In genomic region chr13:55727120-55727838, GRCm38 (mm10) we compare ENCODE assay signal across 8 mouse cellular contexts. TPM values are rescaled to one million over a fixed set of nuclear protein-coding genes. Genes with fewer than 3 reads are reported as not detected.
A peak's percentile ranks its signal among the peaks of the same experiment; 100 is the strongest.
DNase-seq lines count a peak whose midpoint lies in the region; ATAC-seq and TF ChIP-seq lines count a peak whose summit lies in the region.

TSS of gene Pcbd2 (plus strand) at chr13:55727368.

- peak within 1 kb of the TSS; percentile 66 for H3K9ac ChIP-seq in neural tube, embryonic 15.5 days (replicated peaks)

- peaks cover 24% of the 10 kb centered on the region for H3K36me3 ChIP-seq in neural tube, embryonic 15.5 days

- H3K4me1 ChIP-seq in lung, adult 2 months (ENCODE audit: control insufficient read depth, insufficient read depth, low read length): no peaks in the 10 kb centered on the region
- H3K4me1 ChIP-seq in neural tube, embryonic 15.5 days: no peaks in the 10 kb centered on the region

- peak; percentile 47; the same call in 1 of the 2 replicates for TF ChIP-seq POLR2A in lung, adult 2 months (IDR thresholded peaks at IDR 0.05; ENCODE audit: borderline replicate concordance, extremely low read depth, low read depth, low read length)

- ATAC-seq in neural tube, embryonic 15.5 days (ENCODE audit: low FRiP score): peak; percentile 90

- DNase-seq in MEL-GATA-1-ER (ENCODE audit: extremely low read depth, low read depth): peak; percentile 50
- DNase-seq in cerebellum, adult 8-10 months: peak; percentile 79
- peak; percentile 70 for DNase-seq in forelimb bud, embryonic 11.5 days (ENCODE audit: low read depth, low spot score)
- DNase-seq in heart, postnatal 4 days: peak; percentile 89
- DNase-seq in layer of hippocampus, adult 2 months (ENCODE audit: low spot score in 2 of 2): peak; percentile 75 to 78
- peak; percentile 83 for DNase-seq in lung, adult 2 months
- DNase-seq in testis, postnatal 14 days (ENCODE audit: low spot score): peak; percentile 87

- H3K4me3 ChIP-seq in layer of hippocampus, adult 2 months: peak within 1 kb of the TSS; percentile 89
- H3K4me3 ChIP-seq in lung, adult 2 months (replicated peaks; ENCODE audit: extremely low read depth, low read depth, low read length): peak within 1 kb of the TSS; percentile 93
- H3K4me3 ChIP-seq in neural tube, embryonic 15.5 days (replicated peaks): peak within 1 kb of the TSS; percentile 62

- H3K4me2 ChIP-seq in neural tube, embryonic 15.5 days: peak within 1 kb of the TSS; percentile 64

- H3K27ac ChIP-seq in layer of hippocampus, adult 2 months: peak within 1 kb of the TSS; percentile 96
- H3K27ac ChIP-seq in neural tube, embryonic 15.5 days (replicated peaks): peak within 1 kb of the TSS; percentile 94

- no peak for TF ChIP-seq CTCF in layer of hippocampus, adult 2 months (conservative IDR thresholded peaks at IDR 0.05)
- no peak for TF ChIP-seq CTCF in lung, adult 2 months (IDR thresholded peaks at IDR 0.05; ENCODE audit: insufficient read depth, low read length)

- WGBS in lung, adult 2 months: under 1% methylated on average over 73 of the region's 73 CpGs
- under 1% methylated on average over 73 of the region's 73 CpGs for WGBS in neural tube, embryonic 15.5 days

- H3K9me3 ChIP-seq in neural tube, embryonic 15.5 days (replicated peaks): no peaks in the 10 kb centered on the region

- H3K27me3 ChIP-seq in neural tube, embryonic 15.5 days (replicated peaks): no peaks in the 10 kb centered on the region

RNA-seq across cellular contexts. Expression of gene Pcbd2, which starts in this region (rescaled TPM):
- total RNA-seq in heart, postnatal 4 days (2021): 10 to 100 TPM; 42.2 to 45.7 TPM
- total RNA-seq in layer of hippocampus, adult 2 months (2021): 10 to 100 TPM; 33.2 to 35.2 TPM
- polyA plus RNA-seq in lung, adult 2 months (2012; rRNA removed): 29.4 and 33.0 TPM in 2 replicates
- 21.7 and 34.8 TPM in 2 replicates for polyA plus RNA-seq in neural tube, embryonic 15.5 days (2015; fragmentation: Nextera tagmentation; extraction: Ambion mirVana)

Comparison
In these comparisons a context has a peak if more than half of its experiments do, and no peak if none do; other contexts are left out.
1. Peak in every context shown above with its lines: DNase-seq, ATAC-seq, H3K4me3 ChIP-seq and H3K27ac ChIP-seq.